Mouse (Mus musculus): ENCODE measurements around the gene Cadm1.

Cadm1 gene

DNA sequence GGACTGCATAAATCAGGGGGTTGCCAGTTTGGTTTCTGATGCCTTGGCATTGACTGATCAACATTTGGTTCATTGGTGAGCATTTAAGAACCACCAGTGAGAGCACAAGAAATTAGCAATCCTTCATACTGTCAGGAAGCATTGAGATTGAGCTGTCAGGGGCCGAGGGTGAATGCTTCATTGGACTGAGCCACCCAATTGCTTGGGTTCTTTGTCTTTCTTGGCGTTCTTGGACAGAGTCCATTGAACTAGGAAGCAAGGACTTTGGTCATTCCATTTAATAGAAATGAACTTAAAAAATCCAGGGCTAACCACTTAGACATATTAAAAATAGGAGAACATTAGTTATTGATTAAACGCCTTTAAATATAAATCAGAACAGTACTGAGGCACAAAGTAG is 214.9 kb downstream of the Cadm1 start:
- DNase-seq (ENCODE audit: low spot score), result no peak

DNA sequence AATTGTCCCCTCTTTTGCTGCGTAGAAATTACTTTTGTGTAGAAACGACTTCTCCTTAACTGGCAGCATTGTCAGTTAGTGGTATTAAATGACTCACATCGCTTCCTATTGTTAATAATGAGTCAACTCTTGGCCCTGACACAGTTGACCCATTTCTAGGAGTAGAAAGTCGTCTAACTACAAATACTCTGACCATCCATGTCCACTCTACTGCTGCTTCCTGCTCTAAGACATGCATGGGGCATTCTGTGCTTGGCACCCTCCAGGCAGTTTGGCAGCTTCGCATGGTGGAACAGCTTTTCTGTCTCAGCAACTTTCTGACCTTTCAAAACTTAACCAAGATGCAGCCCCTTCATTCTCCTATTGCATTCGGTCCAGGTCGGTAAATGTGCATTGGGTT is 215.7 kb downstream of the Cadm1 start:
- DNase-seq (ENCODE audit: low spot score), result no peak

DNA sequence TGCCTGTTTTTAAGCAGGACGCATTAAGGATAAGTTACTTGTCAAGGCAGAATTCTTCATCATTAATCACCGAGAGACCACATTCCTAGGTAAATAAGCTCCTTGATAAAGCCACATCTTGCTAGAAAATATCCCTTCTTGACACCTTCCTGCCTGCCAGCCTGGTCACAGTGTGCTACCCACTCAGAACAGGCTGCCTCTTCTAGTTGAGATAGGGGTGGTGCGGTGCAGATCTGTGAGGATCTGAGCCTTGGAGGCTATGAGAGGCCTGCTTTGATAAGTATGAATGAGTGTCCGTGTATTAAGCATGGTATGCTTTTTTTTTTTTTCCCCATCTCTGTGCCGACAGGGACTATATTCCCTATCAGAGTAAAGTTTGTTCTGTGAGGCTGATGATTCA is 219.2 kb downstream of the Cadm1 start:
- DNase-seq (ENCODE audit: low spot score), result no peak

DNA sequence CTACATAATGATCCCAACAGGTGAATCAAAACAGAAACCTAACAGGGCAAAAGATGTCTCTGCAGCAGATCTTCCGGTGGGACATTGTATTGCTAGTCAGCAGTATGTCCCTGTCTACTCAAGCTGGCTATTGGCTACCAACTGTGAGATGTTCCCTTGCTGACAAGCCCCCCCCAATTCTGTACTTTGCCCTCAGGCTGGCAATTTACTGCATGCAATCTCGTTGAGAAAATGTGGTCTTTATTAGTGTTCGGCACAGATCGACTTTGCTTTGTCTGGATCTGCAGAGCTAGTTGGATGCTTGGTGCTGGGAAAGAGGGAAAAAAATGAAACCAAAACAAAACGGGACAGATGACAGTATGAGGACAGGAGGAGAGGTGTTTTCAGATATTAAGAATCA is 222.5 kb downstream of the Cadm1 start:
- no peak for DNase-seq (ENCODE audit: low spot score)

DNA sequence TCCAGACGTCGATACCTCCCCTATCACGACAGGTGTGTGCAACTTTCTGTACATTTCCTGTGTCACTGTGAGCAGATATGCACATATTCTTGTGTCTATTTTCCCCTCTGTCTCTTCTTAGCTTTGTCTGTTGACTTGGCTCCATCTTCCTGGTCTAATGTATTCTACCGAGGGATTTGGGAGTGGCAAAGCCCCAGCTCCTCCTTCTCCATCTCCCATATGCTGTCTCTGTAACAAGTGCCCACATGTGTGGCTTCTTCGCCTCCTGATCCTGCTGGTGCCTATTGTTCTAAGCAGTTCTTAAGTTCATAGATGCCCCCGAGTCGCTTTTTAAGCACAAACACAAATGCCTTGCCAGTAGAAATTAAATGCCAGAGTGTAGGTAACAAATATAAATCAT is 223.2 kb downstream of the Cadm1 start:
- DNase-seq (ENCODE audit: low spot score), result no peak

DNA sequence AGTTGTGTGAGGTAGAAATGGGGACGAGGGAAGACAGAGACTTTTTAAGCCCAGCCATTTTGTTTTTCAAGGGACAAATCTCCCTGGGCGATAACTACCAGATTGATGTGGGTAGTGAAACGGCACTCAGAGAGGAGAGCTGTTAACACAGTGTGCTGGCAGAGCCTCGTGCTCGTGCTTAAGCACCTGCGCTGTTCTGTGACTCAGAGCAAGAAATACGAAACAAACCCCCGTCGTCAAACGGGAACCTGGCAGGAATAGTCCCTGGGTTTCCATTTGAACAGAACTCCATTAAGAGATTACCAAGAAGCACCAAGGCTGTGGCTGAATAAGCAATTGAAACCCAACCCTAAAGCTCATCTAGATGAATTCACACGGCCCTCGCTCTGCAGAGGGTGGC is 225.1 kb downstream of the Cadm1 start:
- DNase-seq (ENCODE audit: low spot score), result no peak

DNA sequence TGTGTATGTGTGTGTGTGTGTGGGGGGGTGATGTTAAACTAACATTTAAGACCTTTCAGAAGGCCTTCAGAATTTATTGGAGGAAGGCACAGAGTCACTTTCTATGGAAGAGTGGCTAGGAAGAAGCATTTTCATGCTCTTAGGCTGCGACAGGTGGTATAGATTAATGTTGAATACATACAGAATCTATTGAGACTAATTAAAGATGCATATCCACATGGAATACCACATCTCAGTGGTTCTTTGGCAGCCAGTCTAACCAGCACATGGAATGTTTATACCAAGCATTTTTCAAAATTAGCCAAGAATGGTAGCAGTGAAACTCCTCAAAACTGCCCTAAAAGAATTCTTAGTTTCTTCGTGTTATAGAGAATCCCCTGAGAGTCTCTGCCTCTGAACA is 227.8 kb downstream of the Cadm1 start:
- no peak for DNase-seq (ENCODE audit: low spot score)

DNA sequence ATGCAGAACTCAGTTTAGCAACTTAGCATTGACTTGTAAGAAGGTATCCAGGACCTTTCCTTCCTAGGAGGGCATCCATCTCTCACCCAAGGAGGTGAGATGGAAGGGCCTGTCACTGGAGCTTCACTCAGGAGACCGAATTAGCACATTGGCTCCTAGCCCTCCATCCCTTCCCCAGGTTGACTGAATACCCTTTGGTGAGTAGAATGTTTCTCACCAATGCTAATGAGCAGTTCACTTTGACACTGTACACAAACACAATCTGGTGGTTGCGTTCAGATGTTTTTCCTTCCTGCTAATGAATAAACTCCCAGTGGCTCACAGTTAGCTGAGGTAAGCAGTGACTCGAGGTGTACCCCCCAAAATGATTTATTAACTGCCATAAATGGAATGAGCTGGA is 228.3 kb downstream of the Cadm1 start:
- no peak for DNase-seq (ENCODE audit: low spot score)

DNA sequence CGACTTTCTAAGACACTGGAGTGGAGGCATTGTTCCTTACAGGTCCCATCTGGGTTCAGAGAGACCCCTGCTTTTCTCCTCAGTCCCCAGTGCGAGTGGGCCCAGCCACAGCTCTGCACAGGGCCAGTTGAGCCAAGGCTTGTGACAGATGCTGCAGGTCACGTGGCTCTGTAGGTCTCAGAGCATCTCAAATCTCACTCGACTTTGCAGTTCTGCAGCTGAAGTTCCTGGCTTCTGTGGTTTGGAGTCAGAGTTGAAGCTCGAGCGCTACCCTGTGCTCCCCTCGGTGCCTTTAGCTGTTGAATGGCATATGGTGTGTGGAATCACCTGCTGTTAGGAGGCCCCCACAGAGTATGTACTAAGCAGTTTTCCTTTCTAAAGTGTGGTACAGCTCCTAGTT is 229.8 kb downstream of the Cadm1 start:
- DNase-seq (ENCODE audit: low spot score), result no peak

DNA sequence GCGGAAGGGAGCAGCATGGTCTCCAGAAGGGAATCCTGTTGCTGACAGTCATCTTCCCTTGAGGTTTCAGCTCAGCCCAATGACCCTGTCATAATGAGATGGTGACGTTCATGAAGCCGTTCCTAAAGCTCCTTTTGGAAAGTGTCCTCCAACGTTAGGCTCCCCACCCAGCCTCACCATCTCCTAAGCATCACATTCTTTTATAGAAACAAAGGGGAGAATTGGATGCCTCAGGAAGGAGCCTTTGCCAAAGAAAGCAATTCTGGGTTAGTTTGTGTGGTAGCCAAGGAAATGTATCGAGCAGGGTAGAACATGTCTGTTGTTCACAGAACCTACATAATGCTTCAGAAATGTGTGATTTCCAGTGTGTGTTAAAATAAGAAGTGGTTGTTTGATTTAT is 231.6 kb downstream of the Cadm1 start:
- no peak for DNase-seq (ENCODE audit: low spot score)

DNA sequence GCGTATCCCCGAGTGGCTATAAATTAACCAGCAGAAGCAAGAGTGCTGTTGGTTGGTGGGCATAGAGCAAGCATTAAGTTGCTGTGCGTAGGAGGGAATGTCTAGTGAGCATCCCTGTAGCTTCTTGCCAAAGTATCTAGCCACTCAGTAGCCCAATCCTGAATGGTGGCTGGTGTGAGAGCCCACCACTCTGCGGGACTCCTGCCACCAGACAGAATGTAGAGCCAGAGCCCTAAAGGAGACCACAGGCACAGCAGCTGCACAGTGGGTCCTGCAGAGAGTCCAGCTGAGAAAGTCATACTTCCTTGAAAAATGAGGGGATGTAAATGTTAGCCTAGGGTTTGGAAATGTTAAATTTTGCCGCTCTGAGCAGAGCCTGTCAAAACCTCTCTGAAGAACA is 232.9 kb downstream of the Cadm1 start:
- DNase-seq (ENCODE audit: low spot score), result no peak

DNA sequence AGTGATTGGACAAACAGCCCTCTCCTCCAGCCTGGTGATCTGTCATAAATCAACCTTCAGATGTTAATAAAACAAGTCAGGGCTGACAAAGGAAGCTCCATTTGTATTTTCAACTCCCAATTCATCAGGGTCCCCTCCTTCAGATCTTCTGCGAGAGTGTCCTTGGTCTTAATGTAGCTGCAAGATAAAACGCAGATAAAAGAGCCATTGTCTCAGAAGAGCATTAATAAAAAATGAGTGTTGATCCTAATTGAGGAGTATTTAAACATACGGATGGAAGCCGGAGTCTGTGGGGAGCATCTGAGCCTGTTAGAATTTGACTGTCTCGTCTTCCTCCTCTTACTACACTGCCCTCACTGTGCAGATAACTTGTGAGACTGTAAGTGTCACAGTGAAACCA is 234.9 kb downstream of the Cadm1 start:
- DNase-seq (ENCODE audit: low spot score), result no peak

DNA sequence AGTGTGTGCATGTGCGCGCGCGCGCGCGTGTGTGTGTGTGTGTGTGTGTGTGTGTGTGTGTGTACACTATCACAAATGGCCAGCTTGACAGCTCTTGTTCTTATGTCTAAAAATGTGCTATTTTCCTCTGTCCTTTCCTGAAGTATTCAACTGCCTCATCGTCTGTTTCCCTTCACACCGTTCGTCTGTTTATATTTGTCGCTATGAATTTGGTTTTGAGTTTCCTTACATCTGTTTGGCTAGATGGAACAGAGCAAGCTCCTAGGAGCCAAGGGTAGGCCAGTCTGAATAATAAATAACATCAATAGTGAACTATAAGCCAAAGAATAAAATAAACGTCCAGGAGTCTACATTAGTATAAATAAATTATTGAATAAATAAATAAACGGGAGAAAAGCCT is 235.3 kb downstream of the Cadm1 start:
- no peak for DNase-seq (ENCODE audit: low spot score)

DNA sequence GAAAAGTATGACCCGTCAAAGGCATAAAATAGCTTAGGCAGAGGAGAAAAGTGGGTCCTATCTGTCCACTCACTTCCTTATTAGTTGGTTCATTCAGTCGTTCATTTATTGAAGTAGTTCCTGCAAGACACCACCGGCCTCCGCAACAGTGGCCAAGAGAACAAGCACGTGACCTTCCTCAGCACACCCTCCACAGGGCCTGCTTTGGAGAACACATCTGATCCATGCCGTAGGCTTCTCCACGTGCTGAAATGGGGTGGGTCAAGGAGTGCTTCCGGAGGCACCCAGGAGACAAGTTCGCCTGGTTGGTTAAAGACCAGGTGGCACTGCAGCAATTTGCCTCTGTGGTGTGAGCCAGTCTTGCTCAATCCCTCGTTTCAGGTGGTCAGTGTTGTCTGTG is 236.4 kb downstream of the Cadm1 start:
- DNase-seq (ENCODE audit: low spot score), result no peak

DNA sequence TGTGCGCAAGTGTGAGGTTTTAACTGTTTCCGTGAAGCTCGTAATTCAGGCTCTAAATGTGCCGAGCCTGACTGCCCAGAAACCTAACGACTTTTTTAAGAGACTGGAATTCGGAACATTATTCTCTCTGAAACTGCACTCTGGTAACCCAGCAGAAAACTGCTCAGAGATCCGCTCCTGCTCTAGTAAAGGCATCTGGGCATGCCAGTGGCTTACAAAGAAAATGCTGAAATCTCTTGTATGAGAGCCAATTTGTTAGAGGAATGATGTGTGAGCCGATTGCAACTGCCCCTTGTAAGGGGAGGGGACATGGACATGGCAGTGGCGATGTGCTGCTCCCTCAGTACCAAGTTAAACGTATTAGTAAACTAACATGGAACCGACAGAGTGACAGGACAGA is 240.9 kb downstream of the Cadm1 start:
- no peak for DNase-seq (ENCODE audit: low spot score)

DNA sequence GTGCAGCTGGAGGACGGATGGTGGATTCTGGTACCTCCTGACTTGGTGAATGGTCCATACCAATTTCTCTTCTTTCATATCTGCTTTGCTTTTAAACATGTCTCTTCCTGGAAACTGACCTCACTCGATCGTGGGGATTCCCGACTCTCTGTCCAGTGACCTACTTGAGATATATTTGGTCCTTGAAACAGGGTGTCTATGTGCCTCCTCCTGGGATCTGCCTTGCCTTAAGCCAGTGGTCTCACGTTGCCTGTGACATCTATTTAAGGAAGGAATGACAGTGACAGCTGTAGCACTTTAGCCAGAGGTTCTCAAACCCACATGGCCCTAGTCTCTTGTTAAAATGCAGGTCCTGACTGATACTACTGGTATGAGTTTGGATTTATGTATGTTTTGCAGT is 242.0 kb downstream of the Cadm1 start:
- no peak for DNase-seq (ENCODE audit: low spot score)

DNA sequence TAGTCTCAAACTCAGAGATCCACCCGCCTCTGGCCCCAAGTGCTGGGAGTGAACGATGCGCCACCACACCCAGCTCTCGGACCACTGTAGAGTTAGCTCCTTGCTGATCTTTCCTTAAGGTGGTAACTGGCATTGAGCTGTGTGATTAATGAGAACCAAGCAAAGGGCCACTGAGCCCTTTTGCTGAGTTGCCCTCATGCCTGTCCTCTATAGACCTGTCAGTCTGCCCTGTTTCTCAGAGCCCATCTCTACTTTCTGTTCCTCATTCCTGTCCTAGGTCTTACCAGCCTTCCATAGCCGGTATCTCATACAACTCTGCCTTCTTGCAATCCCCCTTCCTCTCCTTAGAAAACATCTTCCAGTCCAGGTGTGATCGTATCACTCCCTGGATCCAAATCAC is 242.8 kb downstream of the Cadm1 start:
- no peak for DNase-seq (ENCODE audit: low spot score)

DNA sequence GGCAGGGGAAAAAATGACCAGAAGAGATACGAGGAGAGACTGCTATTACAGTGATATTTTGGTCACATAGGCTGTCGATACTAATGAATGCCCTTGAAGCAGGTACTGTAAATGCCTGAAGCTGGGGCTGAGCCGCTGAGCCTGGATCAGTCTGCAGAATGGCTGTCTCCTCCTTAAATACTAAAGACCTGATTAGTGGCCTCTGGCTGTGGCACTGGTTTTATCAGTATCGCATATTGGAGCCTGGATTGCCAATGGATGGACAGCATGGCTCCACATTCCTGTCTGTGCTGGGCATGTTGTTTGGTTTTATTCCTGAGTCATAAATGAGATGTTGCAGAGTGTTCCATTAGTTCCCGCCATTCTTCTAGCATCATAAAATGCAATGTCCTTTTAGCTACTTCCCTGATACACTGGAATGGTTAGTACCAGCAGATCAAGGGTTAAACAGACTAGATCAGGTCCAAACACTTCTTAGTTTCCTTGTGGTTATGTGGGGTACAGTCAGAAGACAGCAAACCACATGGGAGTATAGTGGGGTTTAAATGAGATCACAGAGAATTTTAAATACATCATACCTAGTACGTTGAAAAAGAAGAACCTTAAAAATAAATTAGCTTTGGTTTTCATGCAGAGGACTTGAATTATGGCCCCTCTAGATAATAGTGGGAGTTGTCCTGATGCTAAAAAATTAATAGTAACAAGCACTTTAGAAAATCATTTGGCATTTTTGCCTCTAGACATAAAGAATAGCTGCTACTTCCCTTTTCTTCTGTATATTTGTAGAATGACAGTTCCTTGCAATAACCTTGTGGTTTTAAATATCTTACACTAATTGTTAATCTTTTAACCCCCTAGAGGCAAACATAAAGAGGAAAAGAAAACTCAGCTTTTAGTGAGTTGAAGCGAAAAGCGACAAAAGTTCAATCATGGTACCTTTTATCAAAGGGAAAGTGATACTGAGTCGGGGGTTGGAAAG is 247.3 kb downstream of the Cadm1 start:
- no peak for DNase-seq (ENCODE audit: low spot score)

DNA sequence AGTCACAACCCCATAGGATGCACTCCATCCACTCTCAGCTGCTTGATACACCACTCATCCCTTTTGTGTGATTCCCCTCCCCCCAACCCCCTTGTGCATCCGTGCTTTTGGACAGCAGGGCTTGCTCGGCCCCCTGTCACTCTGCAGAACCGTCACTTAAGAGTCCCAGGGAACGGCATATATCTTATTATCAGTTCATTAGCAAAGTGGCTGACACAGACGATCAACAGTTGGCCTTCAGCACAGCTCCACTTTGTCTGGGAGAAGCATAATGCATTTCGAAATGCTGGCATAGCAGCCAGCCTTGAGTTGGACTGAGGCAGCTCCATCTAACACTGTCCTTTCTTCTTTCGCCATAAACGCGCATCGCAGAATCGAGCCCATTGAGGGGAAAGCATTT is 248.5 kb downstream of the Cadm1 start:
- no peak for DNase-seq (ENCODE audit: low spot score)

DNA sequence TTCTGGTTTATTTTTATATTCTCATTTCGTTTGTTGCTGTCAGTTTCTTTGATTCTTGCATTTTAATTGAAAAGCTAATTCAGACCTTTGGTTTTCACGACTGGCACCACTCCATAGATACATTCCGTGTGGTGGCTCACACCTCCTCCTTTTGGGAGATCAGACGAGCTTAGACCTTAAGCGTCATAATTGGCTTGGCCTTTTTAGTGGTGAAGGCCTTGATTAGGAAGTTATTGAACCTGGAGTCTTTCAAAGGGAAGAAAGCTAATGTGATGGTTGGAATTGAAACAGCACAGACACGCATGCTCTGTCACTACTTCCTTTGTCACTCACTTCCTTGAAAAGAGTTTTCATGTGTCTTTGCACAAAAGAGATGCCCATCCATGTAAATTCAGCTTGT is 249.3 kb downstream of the Cadm1 start:
- DNase-seq (ENCODE audit: low spot score), result no peak

DNA sequence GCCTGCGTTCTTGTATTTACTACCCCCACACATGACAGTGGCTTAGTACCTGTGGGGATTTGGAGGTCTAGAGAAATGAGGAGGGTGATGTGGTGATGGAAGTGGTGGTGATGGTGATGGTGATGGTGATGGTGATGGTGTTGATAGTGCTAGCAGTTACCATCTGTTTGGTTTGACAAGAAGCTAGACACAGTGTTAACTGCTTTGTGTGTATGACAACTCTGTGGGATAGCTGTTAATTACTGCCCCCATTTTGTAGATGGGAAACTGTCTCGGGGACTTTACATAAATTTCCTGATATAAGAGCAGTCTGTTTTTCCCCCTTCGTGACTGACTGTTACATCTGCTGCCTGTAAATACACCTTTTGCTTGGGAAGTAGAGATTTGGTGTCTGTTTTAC is 256.7 kb downstream of the Cadm1 start:
- DNase-seq (ENCODE audit: low spot score), result no peak

DNA sequence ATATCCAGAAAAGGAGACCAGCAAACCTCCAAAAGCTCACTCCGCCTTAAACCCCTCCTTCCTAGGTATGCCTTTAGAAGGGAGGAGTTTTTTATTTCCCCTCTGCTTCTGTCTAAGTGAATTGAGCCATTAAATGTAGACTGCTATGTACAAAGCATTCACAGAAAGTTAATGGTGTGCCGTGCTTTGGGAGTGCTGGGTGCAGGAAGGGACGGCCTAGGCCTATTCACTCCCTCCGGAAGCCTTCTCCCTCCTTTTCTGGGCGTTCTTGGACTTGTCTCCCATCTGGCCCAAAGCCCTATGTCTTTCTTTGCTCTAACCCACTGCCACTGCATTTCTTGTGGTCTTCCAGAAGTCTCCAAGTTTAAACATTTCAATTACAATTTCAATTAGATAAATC is 268.5 kb downstream of the Cadm1 start:
- DNase-seq (ENCODE audit: low spot score), result no peak

DNA sequence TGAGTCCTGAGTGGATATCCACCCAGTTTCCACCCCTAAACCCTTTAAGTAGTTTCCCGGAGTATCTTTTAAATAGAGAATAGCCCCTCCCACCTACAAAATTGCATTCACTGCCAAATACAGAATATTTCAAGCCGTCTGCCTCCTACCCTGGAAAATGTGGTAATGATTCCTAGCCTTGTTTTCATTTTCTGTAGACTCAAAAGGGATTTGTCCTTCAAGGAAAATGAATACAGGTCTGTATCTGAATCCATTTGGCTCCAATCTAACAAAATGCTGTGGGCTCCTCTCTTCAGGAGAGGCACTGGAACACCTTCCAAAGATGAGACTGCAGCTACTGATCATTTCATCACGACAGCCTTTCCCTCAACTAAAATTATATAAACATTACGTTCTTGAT is 271.3 kb downstream of the Cadm1 start:
- DNase-seq (ENCODE audit: low spot score), result no peak

DNA sequence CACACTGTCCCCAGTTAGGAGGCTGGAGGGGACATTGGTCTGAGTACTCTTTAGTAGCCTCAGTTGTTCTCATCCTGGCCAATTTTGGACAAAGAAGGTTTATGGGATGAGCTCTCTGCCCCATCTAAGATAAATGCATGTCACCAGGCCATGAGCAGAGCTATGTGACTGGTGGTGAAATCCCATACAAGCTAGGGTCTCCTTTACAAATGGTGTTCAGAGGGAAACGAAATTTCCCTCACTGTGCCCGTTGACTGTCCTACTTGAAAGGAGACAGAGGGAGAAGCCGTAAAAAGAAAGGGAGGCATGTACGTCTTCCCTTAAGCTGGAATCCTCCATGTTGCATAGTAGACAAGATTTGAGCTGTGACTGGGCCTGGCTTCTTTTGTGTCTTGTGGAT is 272.6 kb downstream of the Cadm1 start:
- DNase-seq (ENCODE audit: low spot score), result no peak

Data from MN1 (cell line).